Mouse (Mus musculus): ENCODE results near the gene Gm20388. TPM values are rescaled to one million over a fixed set of nuclear protein-coding genes. Genes with fewer than 3 reads are reported as not detected.
A peak's percentile ranks its signal among the peaks of the same experiment; 100 is the strongest.

Gm20388 gene
- total and polyA plus RNA-seq, 3 experiments = 0.02 to 0.05 TPM; not detected in 1

- Histone ChIP-seq H3K9me3 (replicated peaks) (no peaks in the 10 kb centered on the region), H3K4me3 (ENCODE audit: low read depth, low read length) (no peak overlapping the region; the same call in 1 of the 2 replicates), H3K27me3 (ENCODE audit: insufficient read depth, low read length) (peaks cover 98% of the 10 kb centered on the region), H3K4me1 (ENCODE audit: insufficient read depth, low read depth, low read length) (peaks cover 8% of the 10 kb centered on the region), H3K36me3 (replicated peaks) (no peaks in the 10 kb centered on the region)
- DNase-seq (ENCODE audit: low spot score) (peak; percentile 46), ATAC-seq (ENCODE audit: extremely low read depth, insufficient number of reproducible peaks, low FRiP score, poor library complexity, severe bottlenecking) (no peak)
- TF ChIP-seq GATA1 (IDR thresholded peaks at IDR 0.05; ENCODE audit: borderline replicate concordance, low read length) = no peak
- peak; percentile 12; the same call in 1 of the 2 replicates for TF ChIP-seq CTCF (IDR thresholded peaks at IDR 0.05; ENCODE audit: low read depth, low read length)
Observed at GRCm38 (mm10) chr8:120407701-120408240, 497.1 kb downstream of the Gm20388 start.

GRCm38 (mm10) chr8:120408241-120409215 is 497.9 kb downstream of the Gm20388 start:
- H3K4me3 ChIP-seq (ENCODE audit: low read depth, low read length) = no peak overlapping the region
- no peaks in the 10 kb centered on the region for H3K9me3 ChIP-seq (replicated peaks)
- peaks cover 8% of the 10 kb centered on the region for H3K4me1 ChIP-seq (ENCODE audit: insufficient read depth, low read depth, low read length)
- H3K27me3 ChIP-seq (ENCODE audit: insufficient read depth, low read length) = peaks cover 100% of the 10 kb centered on the region
- TF ChIP-seq GATA2 (IDR thresholded peaks at IDR 0.05; ENCODE audit: borderline replicate concordance, low read depth, low read length) = no peak
- no peak for TF ChIP-seq GATA1 (IDR thresholded peaks at IDR 0.05; ENCODE audit: borderline replicate concordance, low read length)
- TF ChIP-seq POLR2AphosphoS5 (IDR thresholded peaks at IDR 0.05; ENCODE audit: insufficient replicate concordance, low read depth, low read length) = no peak
- no peak for TF ChIP-seq CTCF (IDR thresholded peaks at IDR 0.05; ENCODE audit: low read depth, low read length)
- TF ChIP-seq TAL1 (conservative IDR thresholded peaks at IDR 0.05; ENCODE audit: low read depth, low read length) = no peak
- no peaks in the 10 kb centered on the region for H3K36me3 ChIP-seq (replicated peaks)
- ATAC-seq (ENCODE audit: extremely low read depth, insufficient number of reproducible peaks, low FRiP score, poor library complexity, severe bottlenecking) (no peak), DNase-seq (ENCODE audit: low spot score) (no peak)

- Histone ChIP-seq H3K4me1 (ENCODE audit: insufficient read depth, low read depth, low read length) (peaks cover 8% of the 10 kb centered on the region), H3K27me3 (ENCODE audit: insufficient read depth, low read length) (peaks cover 100% of the 10 kb centered on the region), H3K36me3 (replicated peaks) (no peaks in the 10 kb centered on the region), H3K9me3 (replicated peaks) (no peaks in the 10 kb centered on the region), H3K4me3 (ENCODE audit: low read depth, low read length) (no peak overlapping the region)
- no peak for TF ChIP-seq GATA2 (IDR thresholded peaks at IDR 0.05; ENCODE audit: borderline replicate concordance, low read depth, low read length)
- DNase-seq (ENCODE audit: low spot score) (no peak), ATAC-seq (ENCODE audit: extremely low read depth, insufficient number of reproducible peaks, low FRiP score, poor library complexity, severe bottlenecking) (no peak)
Observed at GRCm38 (mm10) chr8:120409371-120410013, 498.9 kb downstream of the Gm20388 start.

GRCm38 (mm10) chr8:120411059-120411458 is 500.4 kb downstream of the Gm20388 start:
- DNase-seq (ENCODE audit: low spot score) = no peak
- Histone ChIP-seq H3K27me3 (ENCODE audit: insufficient read depth, low read length) (peaks cover 95% of the 10 kb centered on the region), H3K36me3 (replicated peaks) (no peaks in the 10 kb centered on the region), H3K4me3 (ENCODE audit: low read depth, low read length) (no peak overlapping the region), H3K4me1 (ENCODE audit: insufficient read depth, low read depth, low read length) (peaks cover 8% of the 10 kb centered on the region), H3K9me3 (replicated peaks) (no peaks in the 10 kb centered on the region)
- no peak for ATAC-seq (ENCODE audit: extremely low read depth, insufficient number of reproducible peaks, low FRiP score, poor library complexity, severe bottlenecking)
- TF ChIP-seq GATA1 (IDR thresholded peaks at IDR 0.05; ENCODE audit: borderline replicate concordance, low read length) (no peak), POLR2AphosphoS5 (IDR thresholded peaks at IDR 0.05; ENCODE audit: insufficient replicate concordance, low read depth, low read length) (no peak), GATA2 (IDR thresholded peaks at IDR 0.05; ENCODE audit: borderline replicate concordance, low read depth, low read length) (no peak), TAL1 (conservative IDR thresholded peaks at IDR 0.05; ENCODE audit: low read depth, low read length) (no peak), CTCF (IDR thresholded peaks at IDR 0.05; ENCODE audit: low read depth, low read length) (no peak)

DNA sequence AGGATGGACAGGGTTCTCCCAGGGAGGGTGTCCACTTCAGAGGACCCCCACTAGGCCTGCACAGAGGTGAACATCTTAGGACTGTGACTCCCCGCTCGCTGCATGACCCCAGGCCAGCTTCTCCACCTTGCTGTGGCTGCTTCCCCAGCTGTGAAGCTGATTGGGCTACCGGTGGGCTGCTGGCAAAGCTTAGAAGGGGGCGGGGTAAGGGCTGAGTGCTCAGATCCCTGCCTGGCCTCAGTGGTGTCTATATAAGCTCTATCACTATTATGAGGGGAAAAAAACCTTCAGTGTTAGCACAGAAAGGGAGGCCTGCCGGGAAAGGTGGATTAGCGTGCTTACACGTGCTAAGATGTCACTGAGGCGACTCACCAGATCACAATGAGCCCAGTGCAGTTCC is 501.2 kb downstream of the Gm20388 start:
- ATAC-seq (ENCODE audit: extremely low read depth, insufficient number of reproducible peaks, low FRiP score, poor library complexity, severe bottlenecking) = no peak
- Histone ChIP-seq H3K4me3 (ENCODE audit: low read depth, low read length) (no peak overlapping the region), H3K4me1 (ENCODE audit: insufficient read depth, low read depth, low read length) (peaks cover 8% of the 10 kb centered on the region), H3K36me3 (replicated peaks) (no peaks in the 10 kb centered on the region), H3K27me3 (ENCODE audit: insufficient read depth, low read length) (peaks cover 95% of the 10 kb centered on the region), H3K9me3 (replicated peaks) (no peaks in the 10 kb centered on the region)
- TF ChIP-seq CTCF (IDR thresholded peaks at IDR 0.05; ENCODE audit: low read depth, low read length) = no peak
- TF ChIP-seq GATA1 (IDR thresholded peaks at IDR 0.05; ENCODE audit: borderline replicate concordance, low read length) = no peak
- TF ChIP-seq POLR2AphosphoS5 (IDR thresholded peaks at IDR 0.05; ENCODE audit: insufficient replicate concordance, low read depth, low read length) = no peak
- TF ChIP-seq TAL1 (conservative IDR thresholded peaks at IDR 0.05; ENCODE audit: low read depth, low read length) = no peak
- no peak for TF ChIP-seq GATA2 (IDR thresholded peaks at IDR 0.05; ENCODE audit: borderline replicate concordance, low read depth, low read length)
- no peak for DNase-seq (ENCODE audit: low spot score)

GRCm38 (mm10) chr8:120412357-120412756 is 501.7 kb downstream of the Gm20388 start:
- DNase-seq (ENCODE audit: low spot score) (no peak), ATAC-seq (ENCODE audit: extremely low read depth, insufficient number of reproducible peaks, low FRiP score, poor library complexity, severe bottlenecking) (no peak)
- H3K27me3 ChIP-seq (ENCODE audit: insufficient read depth, low read length) = peaks cover 95% of the 10 kb centered on the region
- H3K36me3 ChIP-seq (replicated peaks) = no peaks in the 10 kb centered on the region
- peaks cover 8% of the 10 kb centered on the region for H3K4me1 ChIP-seq (ENCODE audit: insufficient read depth, low read depth, low read length)
- TF ChIP-seq CTCF (IDR thresholded peaks at IDR 0.05; ENCODE audit: low read depth, low read length) (no peak), POLR2AphosphoS5 (IDR thresholded peaks at IDR 0.05; ENCODE audit: insufficient replicate concordance, low read depth, low read length) (no peak), TAL1 (conservative IDR thresholded peaks at IDR 0.05; ENCODE audit: low read depth, low read length) (no peak), GATA1 (IDR thresholded peaks at IDR 0.05; ENCODE audit: borderline replicate concordance, low read length) (no peak), GATA2 (IDR thresholded peaks at IDR 0.05; ENCODE audit: borderline replicate concordance, low read depth, low read length) (no peak)
- H3K4me3 ChIP-seq (ENCODE audit: low read depth, low read length) = no peak overlapping the region
- no peaks in the 10 kb centered on the region for H3K9me3 ChIP-seq (replicated peaks)

All from G1E (cell line).